Mouse (Mus musculus) kidney, adult 2 months (tissue): ENCODE results near the gene Dscam.

Source experiments
- CTCF ChIP-seq: fragments of 200-500 bp; conservative IDR thresholded peaks from 2 replicates; pipeline ENCODE4 v1.5.1; 2011; ENCODE audit warnings: low read depth, mild to moderate bottlenecking, control low read depth, low read length, moderate library complexity, mixed read lengths; ENCODE audit not compliant: insufficient read depth, insufficient read length
- POLR2A ChIP-seq: fragments of 200-500 bp; IDR thresholded peaks from one replicate; pipeline ENCODE4 v1.6.1; 2011; ENCODE audit warnings: low read depth, low read length, control low read depth

DNA sequence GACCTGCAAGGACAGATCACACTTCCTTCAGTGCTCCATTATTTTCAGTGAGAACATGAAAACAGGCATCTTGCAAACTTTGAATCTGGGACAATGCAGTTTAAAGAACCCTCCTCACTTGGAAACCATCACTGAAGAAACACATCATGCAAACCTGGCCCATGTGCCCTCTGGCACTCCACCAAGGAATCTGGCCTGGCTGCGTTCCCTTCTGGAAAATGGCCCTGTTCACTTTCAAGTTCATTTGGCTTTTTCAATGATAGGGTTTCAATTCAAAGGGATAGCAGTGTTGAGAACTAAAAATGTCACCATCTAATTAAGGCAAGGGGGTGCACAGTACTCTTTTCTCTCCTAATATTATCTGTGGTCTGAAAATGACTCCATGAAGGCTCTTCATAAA, 142.9 kb downstream of the Dscam start:
- TF ChIP-seq POLR2A, result no peak
- no peak for TF ChIP-seq CTCF
